Mouse (Mus musculus): ENCODE results near the gene Lpo. TPM values are rescaled to one million over a fixed set of nuclear protein-coding genes. Genes with fewer than 3 reads are reported as not detected.
A peak's percentile ranks its signal among the peaks of the same experiment; 100 is the strongest.

Lpo gene
- polyA plus RNA-seq, 1 experiment, result not detected

DNA sequence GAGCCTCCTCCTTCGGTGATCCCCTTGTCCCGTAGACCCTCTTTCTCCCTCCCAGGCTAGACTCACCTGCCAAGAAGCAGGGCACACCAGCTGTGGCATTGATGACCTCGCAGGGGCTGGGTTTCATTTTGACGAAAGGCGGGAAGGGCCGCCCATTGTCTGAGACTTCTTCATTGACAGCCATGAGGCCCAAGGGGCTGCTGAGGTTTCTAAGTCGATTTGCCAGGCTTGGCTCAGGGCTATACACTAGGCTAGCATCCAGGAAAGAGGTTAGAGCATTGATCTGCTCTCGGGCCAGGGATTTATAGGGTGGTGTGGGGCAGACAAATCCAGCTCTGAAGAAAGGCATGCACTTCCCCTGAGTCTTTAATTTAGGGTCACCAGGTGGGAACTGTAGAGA lies 13.3 kb downstream of the Lpo start:
- Histone ChIP-seq H3K9me3 (replicated peaks; ENCODE audit: control insufficient read depth, insufficient read depth, low read length, poor library complexity, severe bottlenecking) (no peaks in the 10 kb centered on the region), H3K9ac (ENCODE audit: low read depth, poor library complexity, severe bottlenecking) (no peak overlapping the region), H3K27me3 (ENCODE audit: control insufficient read depth, insufficient read depth, low read length, poor library complexity, severe bottlenecking) (no peaks in the 10 kb centered on the region), H3K27ac (ENCODE audit: insufficient read depth, low read length) (no peak overlapping the region), H3K4me1 (ENCODE audit: control insufficient read depth, insufficient read depth, low read length) (no peaks in the 10 kb centered on the region), H3K36me3 (ENCODE audit: control insufficient read depth, insufficient read depth, low read length, poor library complexity, severe bottlenecking) (no peaks in the 10 kb centered on the region), H3K4me3 (ENCODE audit: low read depth, low read length) (no peak overlapping the region)
- no peak for TF ChIP-seq CTCF (IDR thresholded peaks at IDR 0.05; ENCODE audit: low read depth, low read length)
- TF ChIP-seq EP300 (IDR thresholded peaks at IDR 0.05; ENCODE audit: insufficient read depth, low read depth, low read length), result no peak
- TF ChIP-seq POLR2A (IDR thresholded peaks at IDR 0.05; ENCODE audit: insufficient read depth, low read length), result no peak

GRCm38 (mm10) chr11:87811396-87811795 lies 16.7 kb downstream of the Lpo start:
- no peaks in the 10 kb centered on the region for H3K36me3 ChIP-seq (ENCODE audit: control insufficient read depth, insufficient read depth, low read length, poor library complexity, severe bottlenecking)
- H3K4me1 ChIP-seq (ENCODE audit: control insufficient read depth, insufficient read depth, low read length), result no peaks in the 10 kb centered on the region
- no peak overlapping the region for H3K9ac ChIP-seq (ENCODE audit: low read depth, poor library complexity, severe bottlenecking)
- no peak overlapping the region for H3K4me3 ChIP-seq (ENCODE audit: low read depth, low read length)
- TF ChIP-seq CTCF (IDR thresholded peaks at IDR 0.05; ENCODE audit: low read depth, low read length) (no peak), POLR2A (IDR thresholded peaks at IDR 0.05; ENCODE audit: insufficient read depth, low read length) (no peak), EP300 (IDR thresholded peaks at IDR 0.05; ENCODE audit: insufficient read depth, low read depth, low read length) (no peak)
- H3K27ac ChIP-seq (ENCODE audit: insufficient read depth, low read length), result no peak overlapping the region
- no peaks in the 10 kb centered on the region for H3K27me3 ChIP-seq (ENCODE audit: control insufficient read depth, insufficient read depth, low read length, poor library complexity, severe bottlenecking)
- no peaks in the 10 kb centered on the region for H3K9me3 ChIP-seq (replicated peaks; ENCODE audit: control insufficient read depth, insufficient read depth, low read length, poor library complexity, severe bottlenecking)

GRCm38 (mm10) chr11:87808236-87808635 lies 19.9 kb downstream of the Lpo start:
- Histone ChIP-seq H3K27me3 (ENCODE audit: control insufficient read depth, insufficient read depth, low read length, poor library complexity, severe bottlenecking) (no peaks in the 10 kb centered on the region), H3K4me3 (ENCODE audit: low read depth, low read length) (no peak overlapping the region), H3K9me3 (replicated peaks; ENCODE audit: control insufficient read depth, insufficient read depth, low read length, poor library complexity, severe bottlenecking) (no peaks in the 10 kb centered on the region), H3K4me1 (ENCODE audit: control insufficient read depth, insufficient read depth, low read length) (no peaks in the 10 kb centered on the region), H3K9ac (ENCODE audit: low read depth, poor library complexity, severe bottlenecking) (no peak overlapping the region), H3K27ac (ENCODE audit: insufficient read depth, low read length) (no peak overlapping the region), H3K36me3 (ENCODE audit: control insufficient read depth, insufficient read depth, low read length, poor library complexity, severe bottlenecking) (no peaks in the 10 kb centered on the region)
- TF ChIP-seq CTCF (IDR thresholded peaks at IDR 0.05; ENCODE audit: low read depth, low read length) (no peak), EP300 (IDR thresholded peaks at IDR 0.05; ENCODE audit: insufficient read depth, low read depth, low read length) (no peak), POLR2A (IDR thresholded peaks at IDR 0.05; ENCODE audit: insufficient read depth, low read length) (no peak)

DNA sequence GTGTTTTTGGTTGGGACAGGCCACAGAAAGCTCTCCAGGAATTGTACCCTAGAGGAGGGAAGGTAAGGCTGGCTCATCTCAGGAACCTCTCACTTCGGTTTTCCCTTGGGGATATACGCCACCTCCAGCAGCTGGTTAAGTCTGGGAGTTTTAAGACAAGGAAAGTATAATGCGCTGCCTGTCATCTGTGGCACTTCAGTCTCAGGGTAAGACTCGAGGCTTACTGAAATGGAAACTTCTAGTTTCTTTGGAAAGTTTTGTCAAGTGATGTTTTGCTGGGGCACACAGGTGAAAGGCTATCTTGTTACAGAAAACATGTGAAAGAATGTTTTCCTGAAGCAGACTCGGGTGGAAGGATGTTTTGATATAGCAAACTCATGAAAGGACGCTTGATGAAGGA lies 20.7 kb downstream of the Lpo start:
- no peak overlapping the region for H3K27ac ChIP-seq (ENCODE audit: insufficient read depth, low read length)
- H3K4me1 ChIP-seq (ENCODE audit: control insufficient read depth, insufficient read depth, low read length), result no peaks in the 10 kb centered on the region
- no peaks in the 10 kb centered on the region for H3K27me3 ChIP-seq (ENCODE audit: control insufficient read depth, insufficient read depth, low read length, poor library complexity, severe bottlenecking)
- H3K4me3 ChIP-seq (ENCODE audit: low read depth, low read length), result no peak overlapping the region
- TF ChIP-seq CTCF (IDR thresholded peaks at IDR 0.05; ENCODE audit: low read depth, low read length) (no peak), EP300 (IDR thresholded peaks at IDR 0.05; ENCODE audit: insufficient read depth, low read depth, low read length) (no peak), POLR2A (IDR thresholded peaks at IDR 0.05; ENCODE audit: insufficient read depth, low read length) (no peak)
- no peak overlapping the region for H3K9ac ChIP-seq (ENCODE audit: low read depth, poor library complexity, severe bottlenecking)
- no peaks in the 10 kb centered on the region for H3K36me3 ChIP-seq (ENCODE audit: control insufficient read depth, insufficient read depth, low read length, poor library complexity, severe bottlenecking)
- H3K9me3 ChIP-seq (replicated peaks; ENCODE audit: control insufficient read depth, insufficient read depth, low read length, poor library complexity, severe bottlenecking), result no peaks in the 10 kb centered on the region

DNA sequence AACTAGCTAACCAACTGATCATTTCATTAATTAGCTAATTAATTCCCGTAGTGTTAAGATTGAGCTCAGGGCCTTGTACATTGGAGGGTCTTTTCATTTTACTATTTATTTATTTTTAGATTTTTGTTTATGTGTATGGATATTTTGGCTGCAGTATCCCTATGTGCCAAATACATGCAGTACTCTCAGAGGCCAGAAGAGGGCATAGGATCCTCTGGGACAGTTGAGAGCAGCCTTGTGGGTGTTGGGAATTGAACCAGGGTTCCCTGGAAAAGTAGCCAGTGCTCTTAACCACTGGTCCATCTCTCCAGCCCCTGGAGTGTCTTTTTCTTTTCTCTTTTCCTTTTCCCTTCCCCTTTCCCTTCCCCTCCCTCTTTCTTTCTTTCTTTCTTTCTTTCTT lies 22.6 kb downstream of the Lpo start:
- Histone ChIP-seq H3K27me3 (ENCODE audit: control insufficient read depth, insufficient read depth, low read length, poor library complexity, severe bottlenecking) (no peaks in the 10 kb centered on the region), H3K9me3 (replicated peaks; ENCODE audit: control insufficient read depth, insufficient read depth, low read length, poor library complexity, severe bottlenecking) (no peaks in the 10 kb centered on the region), H3K4me3 (ENCODE audit: low read depth, low read length) (no peak overlapping the region), H3K4me1 (ENCODE audit: control insufficient read depth, insufficient read depth, low read length) (no peaks in the 10 kb centered on the region), H3K27ac (ENCODE audit: insufficient read depth, low read length) (no peak overlapping the region), H3K9ac (ENCODE audit: low read depth, poor library complexity, severe bottlenecking) (no peak overlapping the region), H3K36me3 (ENCODE audit: control insufficient read depth, insufficient read depth, low read length, poor library complexity, severe bottlenecking) (no peaks in the 10 kb centered on the region)
- TF ChIP-seq POLR2A (IDR thresholded peaks at IDR 0.05; ENCODE audit: insufficient read depth, low read length), result no peak
- TF ChIP-seq EP300 (IDR thresholded peaks at IDR 0.05; ENCODE audit: insufficient read depth, low read depth, low read length), result no peak
- TF ChIP-seq CTCF (IDR thresholded peaks at IDR 0.05; ENCODE audit: low read depth, low read length), result peak; percentile 33

GRCm38 (mm10) chr11:87802621-87803020 lies 25.5 kb downstream of the Lpo start:
- TF ChIP-seq CTCF (IDR thresholded peaks at IDR 0.05; ENCODE audit: low read depth, low read length) (peak; percentile 59), POLR2A (IDR thresholded peaks at IDR 0.05; ENCODE audit: insufficient read depth, low read length) (no peak)
- Histone ChIP-seq H3K27ac (ENCODE audit: insufficient read depth, low read length) (no peak overlapping the region), H3K36me3 (ENCODE audit: control insufficient read depth, insufficient read depth, low read length, poor library complexity, severe bottlenecking) (no peaks in the 10 kb centered on the region), H3K9ac (ENCODE audit: low read depth, poor library complexity, severe bottlenecking) (0 out of 2 replicates have a peak overlapping the region, but pooled peaks have one; percentile 11), H3K4me3 (ENCODE audit: low read depth, low read length) (peak overlapping the region; percentile 65), H3K27me3 (ENCODE audit: control insufficient read depth, insufficient read depth, low read length, poor library complexity, severe bottlenecking) (no peaks in the 10 kb centered on the region), H3K4me1 (ENCODE audit: control insufficient read depth, insufficient read depth, low read length) (no peaks in the 10 kb centered on the region), H3K9me3 (replicated peaks; ENCODE audit: control insufficient read depth, insufficient read depth, low read length, poor library complexity, severe bottlenecking) (no peaks in the 10 kb centered on the region)
